Mouse (Mus musculus) lung, postnatal 4 days (tissue): ENCODE measurements around the gene Gucy2d.
A peak's percentile ranks its signal among the peaks of the same experiment; 100 is the strongest.

Experiments used
- DNase-seq, 2 experiments: peaks; one replicate each; pipeline ENCODE4 v3.0.0; 2021

Gucy2d gene

DNA sequence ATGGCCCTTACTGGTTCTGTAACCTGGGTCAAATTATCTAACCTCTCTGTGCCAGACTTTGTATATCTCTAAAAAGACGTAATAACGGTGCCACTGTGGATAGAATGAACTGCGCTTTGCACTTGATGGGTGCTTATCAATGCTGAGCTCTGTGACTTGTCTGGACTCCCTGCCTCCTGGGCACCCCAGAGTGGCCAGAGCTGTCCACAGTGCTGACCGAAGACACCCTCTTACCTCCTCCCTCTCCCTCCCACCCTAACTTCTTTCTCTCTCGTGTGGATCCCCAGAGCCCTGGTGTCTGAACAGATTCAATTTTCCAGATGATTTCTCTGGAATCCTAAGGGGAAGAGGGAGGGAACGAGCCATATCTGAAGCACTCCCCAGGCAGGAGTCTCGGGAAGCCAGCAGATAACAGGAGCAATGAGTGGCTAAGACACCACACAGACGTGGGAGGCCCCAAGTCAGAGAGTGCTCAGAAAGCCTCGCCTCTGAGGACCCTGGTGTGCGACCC is at the start of gene Gucy2d:
Gene Gucy2d, plus strand, starts transcription at position 461 of the 511 bp plus-strand sequence.
- peak in 1 of 2 experiments; percentile 24 for DNase-seq

- no peak for DNase-seq
These were observed 49.7 kb upstream of the Gucy2d start for GRCm38 (mm10) chr7:98390486-98390885.

- peak in 1 of 2 experiments; percentile 56 for DNase-seq
These were observed 48.8 kb upstream of the Gucy2d start for GRCm38 (mm10) chr7:98391351-98391936.

- DNase-seq, result no peak
These were observed 47.6 kb upstream of the Gucy2d start for GRCm38 (mm10) chr7:98392466-98393201.

DNA sequence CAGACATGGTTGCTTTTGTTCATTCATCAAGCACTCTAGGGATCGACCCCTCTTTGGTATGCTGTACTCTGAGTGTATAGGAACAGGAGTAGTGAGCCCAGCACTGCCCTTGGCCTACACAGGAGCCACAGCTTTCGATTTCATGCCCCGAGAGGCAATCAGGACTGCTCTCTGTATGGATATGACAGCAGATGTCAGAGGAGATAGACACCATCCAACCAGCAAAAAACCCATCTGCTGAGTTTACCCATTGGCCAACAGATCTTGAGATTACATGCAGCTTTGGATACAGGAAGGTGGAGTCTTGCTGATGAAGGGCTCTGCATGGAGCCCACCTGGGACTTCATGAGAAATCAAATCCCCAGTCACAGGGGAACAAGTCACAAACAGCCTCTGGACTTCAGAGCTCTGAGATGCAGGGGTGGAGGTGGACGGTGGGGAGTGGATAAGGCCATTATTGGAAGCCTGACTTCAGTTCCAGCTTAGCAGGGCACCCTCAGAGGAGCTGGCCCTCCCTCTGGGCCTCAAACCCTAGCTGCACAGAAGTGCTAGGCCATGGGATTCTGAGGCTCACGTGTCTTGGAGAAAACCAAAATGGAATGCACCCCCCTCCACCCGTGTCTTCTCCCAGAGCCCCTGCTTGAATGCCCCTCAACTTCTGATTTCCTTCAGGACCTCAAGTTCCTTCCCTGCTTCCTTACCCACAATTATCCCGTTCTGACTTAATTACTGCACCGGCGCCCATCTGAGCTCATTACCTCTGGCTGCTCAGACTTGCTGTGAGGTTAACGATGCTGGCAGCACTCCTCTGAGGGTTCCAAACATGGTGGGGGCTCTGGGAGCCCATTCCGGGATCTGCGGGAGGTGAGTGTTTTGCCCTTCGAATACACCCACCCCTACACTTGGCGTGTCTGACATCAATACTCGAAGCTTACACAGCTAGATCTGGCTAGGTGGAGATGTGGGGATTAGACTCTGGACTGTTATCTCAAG is 37.3 kb upstream of the Gucy2d start:
- DNase-seq, result no peak

- DNase-seq, result no peak
These were observed 36.2 kb upstream of the Gucy2d start for GRCm38 (mm10) chr7:98403996-98404395.

DNA sequence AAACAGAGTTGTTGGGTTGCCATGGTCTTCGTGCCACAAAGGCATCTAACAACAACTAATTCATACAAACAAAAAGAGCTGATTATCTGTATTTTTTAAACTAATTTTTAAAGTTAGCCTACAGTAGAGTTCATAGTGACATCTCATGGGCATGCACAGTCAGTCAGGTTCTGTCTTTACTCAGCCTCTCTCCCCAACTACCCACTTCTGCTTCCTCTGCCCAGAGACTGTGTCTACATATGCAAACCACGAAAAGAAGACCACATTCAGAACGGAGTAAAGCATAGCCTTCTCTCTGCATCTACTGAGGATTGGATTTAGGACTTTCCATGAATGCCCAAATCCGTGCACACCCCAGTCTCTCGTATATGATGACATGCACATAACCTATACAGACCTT is 32.6 kb upstream of the Gucy2d start:
- no peak for DNase-seq

DNA sequence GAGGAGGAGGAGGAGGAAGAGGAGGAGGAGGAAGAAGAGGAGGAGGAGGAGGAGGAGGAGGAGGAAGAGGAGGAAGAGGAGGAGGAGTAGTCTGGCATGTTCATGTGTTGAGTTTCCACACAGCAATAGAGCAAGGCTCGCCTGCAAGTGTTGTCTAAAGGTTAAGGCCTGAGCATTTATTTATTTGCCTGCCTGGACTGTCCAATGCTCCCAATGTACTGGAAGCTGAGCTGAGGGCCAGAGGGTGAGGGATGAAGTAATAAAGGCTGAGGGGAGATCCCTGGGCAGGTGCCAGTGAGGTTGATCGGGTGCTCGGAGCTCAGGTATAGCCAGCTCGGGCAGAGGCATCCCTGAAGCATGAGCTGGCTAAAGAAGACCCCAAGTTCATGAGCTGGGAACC is 27.1 kb upstream of the Gucy2d start:
- DNase-seq, result no peak

GRCm38 (mm10) chr7:98415550-98415949 is 24.7 kb upstream of the Gucy2d start:
- peak in 1 of 2 experiments; percentile 9 for DNase-seq

DNA sequence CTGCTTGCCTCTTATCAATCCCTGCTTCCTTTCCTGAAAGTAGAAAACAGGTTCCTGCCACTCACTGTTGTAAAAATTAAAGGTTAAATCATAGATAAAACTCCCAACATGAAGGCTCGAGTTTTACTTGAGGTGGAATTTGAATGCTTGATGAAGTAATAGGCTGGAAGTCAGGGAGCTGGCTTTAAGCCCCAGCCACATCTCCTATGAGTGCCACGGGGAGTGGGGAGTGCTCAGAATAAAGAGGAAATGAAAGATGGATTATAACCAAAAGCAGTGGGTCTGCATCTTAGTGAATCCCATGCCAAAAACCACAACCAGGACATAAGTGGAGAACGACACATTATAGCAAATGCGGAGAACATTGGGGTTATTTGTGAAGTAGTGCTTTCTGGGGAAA is 24.2 kb upstream of the Gucy2d start:
- DNase-seq, result no peak

- DNase-seq, result no peak
These were observed 22.0 kb upstream of the Gucy2d start for GRCm38 (mm10) chr7:98418031-98418805.

DNA sequence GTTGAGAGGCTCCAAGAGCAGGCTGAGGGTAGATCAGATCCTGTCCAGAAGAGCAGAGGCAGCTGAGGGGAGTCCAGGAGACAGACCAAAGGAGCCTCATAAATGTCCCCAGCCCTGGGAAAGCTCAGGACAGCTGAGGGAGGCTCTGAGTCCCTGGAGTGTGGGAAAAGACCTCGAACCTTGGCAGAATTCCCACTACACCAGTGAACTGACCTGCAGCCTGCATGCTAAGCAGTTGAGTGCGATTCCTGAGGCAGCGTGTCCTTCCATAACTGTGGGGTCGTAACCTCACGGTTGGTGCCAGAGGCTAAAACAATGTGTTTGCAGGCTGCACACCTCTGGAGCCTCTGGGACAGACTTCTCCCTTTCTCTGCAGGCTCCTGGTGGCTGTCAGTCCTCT is 20.9 kb upstream of the Gucy2d start:
- no peak for DNase-seq

GRCm38 (mm10) chr7:98423546-98423945 is 16.7 kb upstream of the Gucy2d start:
- DNase-seq, result no peak

- no peak for DNase-seq
These were observed 15.8 kb upstream of the Gucy2d start for GRCm38 (mm10) chr7:98424396-98424795.

DNA sequence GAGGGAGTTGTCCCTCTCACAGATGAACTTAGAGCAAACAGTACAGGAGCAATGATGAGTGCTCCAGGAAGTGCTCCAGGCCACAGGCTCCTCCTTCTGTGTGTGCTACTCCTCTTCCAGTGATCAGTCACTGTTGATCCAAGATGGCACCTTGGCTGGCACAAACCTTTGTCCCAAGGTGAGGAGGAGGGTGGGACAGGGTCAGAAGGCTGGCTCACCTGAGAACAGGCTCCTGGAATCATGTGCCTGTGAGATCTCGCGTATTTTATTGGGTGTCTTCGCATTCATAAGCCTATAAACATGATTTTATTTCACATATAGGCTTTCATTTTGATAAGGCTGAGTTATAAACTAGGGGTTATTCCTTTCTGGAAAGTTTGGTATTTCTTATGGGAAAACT is 14.7 kb upstream of the Gucy2d start:
- no peak for DNase-seq

GRCm38 (mm10) chr7:98426641-98427040 is 13.6 kb upstream of the Gucy2d start:
- no peak for DNase-seq

GRCm38 (mm10) chr7:98427115-98427835 is 12.9 kb upstream of the Gucy2d start:
- no peak for DNase-seq

- no peak for DNase-seq
These were observed 10.6 kb upstream of the Gucy2d start for GRCm38 (mm10) chr7:98429579-98429978.

- DNase-seq, result peak in 1 of 2 experiments; percentile 69
These were observed 9.4 kb upstream of the Gucy2d start for GRCm38 (mm10) chr7:98430785-98431184.

GRCm38 (mm10) chr7:98437629-98438028 is 2.6 kb upstream of the Gucy2d start:
- peak in 1 of 2 experiments; percentile 40 for DNase-seq

DNA sequence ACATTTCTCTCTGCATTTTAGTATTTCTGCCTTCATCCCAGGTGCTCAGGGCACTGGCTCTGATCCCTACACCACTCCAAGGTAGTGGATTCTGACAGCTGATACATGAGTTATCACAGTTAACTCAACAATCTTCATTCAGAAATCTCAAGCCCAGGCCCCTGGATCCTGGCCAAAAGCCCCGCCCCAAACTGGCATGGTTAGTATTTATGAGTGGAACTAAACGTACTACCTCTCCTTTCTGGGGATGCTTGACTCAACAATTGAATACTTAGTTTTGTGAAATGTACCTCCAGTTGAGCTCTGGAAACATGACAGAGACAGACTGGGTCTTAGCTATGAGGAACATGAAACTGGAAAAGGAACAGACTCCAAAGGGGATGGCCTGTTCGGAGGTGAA is 6.7 kb downstream of the Gucy2d start:
- peak in 1 of 2 experiments; percentile 32 for DNase-seq
